Mouse (Mus musculus): ENCODE measurements around the gene Hhex.

- no peak for TF ChIP-seq CHD2 (IDR thresholded peaks at IDR 0.05; ENCODE audit: low read depth, low read length)
- TF ChIP-seq ZNF384 (IDR thresholded peaks at IDR 0.05; ENCODE audit: low read depth, low read length), result no peak
- TF ChIP-seq MAFK (IDR thresholded peaks at IDR 0.05; ENCODE audit: insufficient read depth, low read depth, low read length), result no peak
- no peak for TF ChIP-seq HCFC1 (IDR thresholded peaks at IDR 0.05; ENCODE audit: borderline replicate concordance, insufficient read depth, low read length)
- TF ChIP-seq ZC3H11A (IDR thresholded peaks at IDR 0.05; ENCODE audit: borderline replicate concordance, low read depth, low read length), result no peak
These were observed 32.4 kb downstream of the Hhex start for GRCm38 (mm10) chr19:37466978-37467377.

All from ES-E14 (cell line).